Mouse (Mus musculus): ENCODE measurements around the gene Thsd7b. TPM values are rescaled to one million over a fixed set of nuclear protein-coding genes. Genes with fewer than 3 reads are reported as not detected.

Gene Thsd7b
- polyA plus RNA-seq, 1 experiment from 2014 or later, result 11.2 TPM

GRCm38 (mm10) chr1:129357378-129357777 lies 84.3 kb downstream of the Thsd7b start:
- Histone ChIP-seq H3K4me1 (ENCODE audit: control insufficient read depth, insufficient read depth, low read length) (no peaks in the 10 kb centered on the region), H3K4me3 (ENCODE audit: low read depth, low read length) (no peak overlapping the region), H3K27me3 (ENCODE audit: control insufficient read depth, insufficient read depth, low read length) (no peaks in the 10 kb centered on the region), H3K4me2 (ENCODE audit: low read depth, low read length) (no peak overlapping the region), H3K27ac (replicated peaks; ENCODE audit: low read depth, low read length) (no peak overlapping the region), H3K36me3 (replicated peaks; ENCODE audit: control insufficient read depth, insufficient read depth, low read depth, low read length) (no peaks in the 10 kb centered on the region), H3K9me3 (replicated peaks; ENCODE audit: control insufficient read depth, low read length) (no peaks in the 10 kb centered on the region), H3K9ac (replicated peaks; ENCODE audit: low read length) (no peak overlapping the region)
- WGBS, result 86% methylated on average over 2 of the region's 2 CpGs
- ATAC-seq (replicated peaks; ENCODE audit: insufficient number of reproducible peaks, low FRiP score, low TSS enrichment, low read depth), result no peak
- DNase-seq (ENCODE audit: low spot score), result no peak

GRCm38 (mm10) chr1:129363368-129363767 lies 90.3 kb downstream of the Thsd7b start:
- Histone ChIP-seq H3K27ac (replicated peaks; ENCODE audit: low read depth, low read length) (no peak overlapping the region), H3K36me3 (replicated peaks; ENCODE audit: control insufficient read depth, insufficient read depth, low read depth, low read length) (no peaks in the 10 kb centered on the region), H3K27me3 (ENCODE audit: control insufficient read depth, insufficient read depth, low read length) (no peaks in the 10 kb centered on the region), H3K4me2 (ENCODE audit: low read depth, low read length) (no peak overlapping the region), H3K9me3 (replicated peaks; ENCODE audit: control insufficient read depth, low read length) (no peaks in the 10 kb centered on the region), H3K9ac (replicated peaks; ENCODE audit: low read length) (no peak overlapping the region), H3K4me1 (ENCODE audit: control insufficient read depth, insufficient read depth, low read length) (no peaks in the 10 kb centered on the region), H3K4me3 (ENCODE audit: low read depth, low read length) (no peak overlapping the region)
- no peak for DNase-seq (ENCODE audit: low spot score)
- 93% methylated on average over 4 of the region's 4 CpGs for WGBS
- ATAC-seq (replicated peaks; ENCODE audit: insufficient number of reproducible peaks, low FRiP score, low TSS enrichment, low read depth), result no peak

GRCm38 (mm10) chr1:129364828-129365227 lies 91.7 kb downstream of the Thsd7b start:
- DNase-seq (ENCODE audit: low spot score) (no peak), ATAC-seq (replicated peaks; ENCODE audit: insufficient number of reproducible peaks, low FRiP score, low TSS enrichment, low read depth) (no peak)
- Histone ChIP-seq H3K4me1 (ENCODE audit: control insufficient read depth, insufficient read depth, low read length) (no peaks in the 10 kb centered on the region), H3K27me3 (ENCODE audit: control insufficient read depth, insufficient read depth, low read length) (no peaks in the 10 kb centered on the region), H3K9ac (replicated peaks; ENCODE audit: low read length) (no peak overlapping the region), H3K4me2 (ENCODE audit: low read depth, low read length) (no peak overlapping the region), H3K27ac (replicated peaks; ENCODE audit: low read depth, low read length) (no peak overlapping the region), H3K4me3 (ENCODE audit: low read depth, low read length) (no peak overlapping the region), H3K36me3 (replicated peaks; ENCODE audit: control insufficient read depth, insufficient read depth, low read depth, low read length) (no peaks in the 10 kb centered on the region), H3K9me3 (replicated peaks; ENCODE audit: control insufficient read depth, low read length) (no peaks in the 10 kb centered on the region)

- H3K4me2 ChIP-seq (ENCODE audit: low read depth, low read length), result no peak overlapping the region
- H3K27me3 ChIP-seq (ENCODE audit: control insufficient read depth, insufficient read depth, low read length), result no peaks in the 10 kb centered on the region
- no peak for DNase-seq (ENCODE audit: low spot score)
- no peaks in the 10 kb centered on the region for H3K4me1 ChIP-seq (ENCODE audit: control insufficient read depth, insufficient read depth, low read length)
- no peaks in the 10 kb centered on the region for H3K36me3 ChIP-seq (replicated peaks; ENCODE audit: control insufficient read depth, insufficient read depth, low read depth, low read length)
- 71% methylated on average over 1 of the region's 1 CpGs for WGBS
- no peak overlapping the region for H3K27ac ChIP-seq (replicated peaks; ENCODE audit: low read depth, low read length)
- H3K4me3 ChIP-seq (ENCODE audit: low read depth, low read length), result no peak overlapping the region
- no peak overlapping the region for H3K9ac ChIP-seq (replicated peaks; ENCODE audit: low read length)
- H3K9me3 ChIP-seq (replicated peaks; ENCODE audit: control insufficient read depth, low read length), result no peaks in the 10 kb centered on the region
- ATAC-seq (replicated peaks; ENCODE audit: insufficient number of reproducible peaks, low FRiP score, low TSS enrichment, low read depth), result no peak
These were observed 92.5 kb downstream of the Thsd7b start for GRCm38 (mm10) chr1:129365590-129365989.

- Histone ChIP-seq H3K9ac (replicated peaks; ENCODE audit: low read length) (no peak overlapping the region), H3K36me3 (replicated peaks; ENCODE audit: control insufficient read depth, insufficient read depth, low read depth, low read length) (no peaks in the 10 kb centered on the region), H3K4me1 (ENCODE audit: control insufficient read depth, insufficient read depth, low read length) (no peaks in the 10 kb centered on the region), H3K27me3 (ENCODE audit: control insufficient read depth, insufficient read depth, low read length) (no peaks in the 10 kb centered on the region), H3K27ac (replicated peaks; ENCODE audit: low read depth, low read length) (no peak overlapping the region), H3K9me3 (replicated peaks; ENCODE audit: control insufficient read depth, low read length) (no peaks in the 10 kb centered on the region), H3K4me3 (ENCODE audit: low read depth, low read length) (no peak overlapping the region), H3K4me2 (ENCODE audit: low read depth, low read length) (no peak overlapping the region)
- DNase-seq (ENCODE audit: low spot score) (no peak), ATAC-seq (replicated peaks; ENCODE audit: insufficient number of reproducible peaks, low FRiP score, low TSS enrichment, low read depth) (no peak)
These were observed 113.4 kb downstream of the Thsd7b start for GRCm38 (mm10) chr1:129386479-129386878.

GRCm38 (mm10) chr1:129411584-129411983 lies 138.5 kb downstream of the Thsd7b start:
- 93% methylated on average over 1 of the region's 1 CpGs for WGBS
- Histone ChIP-seq H3K27me3 (ENCODE audit: control insufficient read depth, insufficient read depth, low read length) (no peaks in the 10 kb centered on the region), H3K36me3 (replicated peaks; ENCODE audit: control insufficient read depth, insufficient read depth, low read depth, low read length) (no peaks in the 10 kb centered on the region), H3K4me3 (ENCODE audit: low read depth, low read length) (no peak overlapping the region), H3K9ac (replicated peaks; ENCODE audit: low read length) (no peak overlapping the region), H3K4me1 (ENCODE audit: control insufficient read depth, insufficient read depth, low read length) (no peaks in the 10 kb centered on the region), H3K27ac (replicated peaks; ENCODE audit: low read depth, low read length) (no peak overlapping the region), H3K9me3 (replicated peaks; ENCODE audit: control insufficient read depth, low read length) (no peaks in the 10 kb centered on the region), H3K4me2 (ENCODE audit: low read depth, low read length) (no peak overlapping the region)
- ATAC-seq (replicated peaks; ENCODE audit: insufficient number of reproducible peaks, low FRiP score, low TSS enrichment, low read depth), result no peak
- no peak for DNase-seq (ENCODE audit: low spot score)

GRCm38 (mm10) chr1:129421581-129421980 lies 148.5 kb downstream of the Thsd7b start:
- ATAC-seq (replicated peaks; ENCODE audit: insufficient number of reproducible peaks, low FRiP score, low TSS enrichment, low read depth), result no peak
- H3K4me2 ChIP-seq (ENCODE audit: low read depth, low read length), result no peak overlapping the region
- no peaks in the 10 kb centered on the region for H3K36me3 ChIP-seq (replicated peaks; ENCODE audit: control insufficient read depth, insufficient read depth, low read depth, low read length)
- no peaks in the 10 kb centered on the region for H3K4me1 ChIP-seq (ENCODE audit: control insufficient read depth, insufficient read depth, low read length)
- H3K27me3 ChIP-seq (ENCODE audit: control insufficient read depth, insufficient read depth, low read length), result no peaks in the 10 kb centered on the region
- no peak overlapping the region for H3K9ac ChIP-seq (replicated peaks; ENCODE audit: low read length)
- H3K27ac ChIP-seq (replicated peaks; ENCODE audit: low read depth, low read length), result no peak overlapping the region
- no peak overlapping the region for H3K4me3 ChIP-seq (ENCODE audit: low read depth, low read length)
- no peaks in the 10 kb centered on the region for H3K9me3 ChIP-seq (replicated peaks; ENCODE audit: control insufficient read depth, low read length)
- no peak for DNase-seq (ENCODE audit: low spot score)

GRCm38 (mm10) chr1:129464414-129464813 lies 191.3 kb downstream of the Thsd7b start:
- Histone ChIP-seq H3K27me3 (ENCODE audit: control insufficient read depth, insufficient read depth, low read length) (no peaks in the 10 kb centered on the region), H3K9me3 (replicated peaks; ENCODE audit: control insufficient read depth, low read length) (no peaks in the 10 kb centered on the region), H3K9ac (replicated peaks; ENCODE audit: low read length) (no peak overlapping the region), H3K4me2 (ENCODE audit: low read depth, low read length) (no peak overlapping the region), H3K4me1 (ENCODE audit: control insufficient read depth, insufficient read depth, low read length) (no peaks in the 10 kb centered on the region), H3K36me3 (replicated peaks; ENCODE audit: control insufficient read depth, insufficient read depth, low read depth, low read length) (no peaks in the 10 kb centered on the region), H3K4me3 (ENCODE audit: low read depth, low read length) (no peak overlapping the region), H3K27ac (replicated peaks; ENCODE audit: low read depth, low read length) (no peak overlapping the region)
- WGBS, result 76% methylated on average over 2 of the region's 2 CpGs
- no peak; the same call in 1 of the 2 replicates for ATAC-seq (replicated peaks; ENCODE audit: insufficient number of reproducible peaks, low FRiP score, low TSS enrichment, low read depth)
- DNase-seq (ENCODE audit: low spot score), result no peak
